Mouse (Mus musculus): ENCODE data around the gene Ccdc114.

- TF ChIP-seq EP300 (IDR thresholded peaks at IDR 0.05; ENCODE audit: insufficient read depth, low read depth, low read length) (no peak), POLR2A (IDR thresholded peaks at IDR 0.05; ENCODE audit: insufficient read depth, low read length) (no peak), CTCF (IDR thresholded peaks at IDR 0.05; ENCODE audit: low read depth, low read length) (no peak)
Observed at GRCm38 (mm10) chr7:45887246-45887645, 36.6 kb upstream of the Ccdc114 start.

Data from ES-Bruce4 (cell line).